Mouse (Mus musculus) limb, embryonic 14.5 days (tissue): Measurements from ENCODE around the gene Car15. TPM values are rescaled to one million over a fixed set of nuclear protein-coding genes. Genes with fewer than 3 reads are reported as not detected.

ENCODE experiments used
- ATAC-seq: fragments of 200-750 bp; cut with Nextera tagmentation; 2 replicates; pipeline ENCODE4 v1.8.0; 2017; ENCODE audit warnings: low read depth, moderate number of reproducible peaks, moderate TSS enrichment; ENCODE audit not compliant: low FRiP score
- DNase-seq: peaks from one replicate; pipeline ENCODE4 v3.0.0-alpha.2; 2015; ENCODE audit warnings: low spot score
- H3K27ac ChIP-seq: fragments of 300-500 bp; sonication (generic); replicated peaks from 2 replicates; pipeline ENCODE4 v1.5.1; 2014; ENCODE audit warnings: low read depth, mild to moderate bottlenecking, low read length, moderate library complexity, mixed read lengths
- H3K27me3 ChIP-seq: fragments of 300-500 bp; sonication (generic); 2 replicates; pipeline ENCODE4 v1.6.1; 2014; ENCODE audit warnings: low read length, mixed read lengths; ENCODE audit not compliant: control insufficient read depth, insufficient read depth
- H3K36me3 ChIP-seq: fragments of 300-500 bp; sonication (generic); 2 replicates; pipeline ENCODE4 v1.6.1; 2014; ENCODE audit warnings: mild to moderate bottlenecking, low read length, moderate library complexity, mixed read lengths; ENCODE audit not compliant: control insufficient read depth, insufficient read depth
- H3K4me1 ChIP-seq: fragments of 300-500 bp; sonication (generic); 2 replicates; pipeline ENCODE4 v1.6.1; 2014; ENCODE audit warnings: antibody characterized with exemption, low read length, mixed read lengths; ENCODE audit not compliant: control insufficient read depth, insufficient read depth
- H3K4me2 ChIP-seq: fragments of 300-500 bp; sonication (generic); replicated peaks from 2 replicates; pipeline ENCODE4 v1.6.1; 2014; ENCODE audit warnings: low read depth, mild to moderate bottlenecking, low read length, moderate library complexity; ENCODE audit not compliant: severe bottlenecking
- H3K4me3 ChIP-seq: fragments of 300-500 bp; sonication (generic); replicated peaks from 2 replicates; pipeline ENCODE4 v1.5.1; 2014; ENCODE audit warnings: low read length
- H3K9ac ChIP-seq: fragments of 300-500 bp; sonication (generic); 2 replicates; pipeline ENCODE4 v1.6.1; 2014; ENCODE audit warnings: mild to moderate bottlenecking, low read depth, low read length, moderate library complexity; ENCODE audit not compliant: severe bottlenecking
- H3K9me3 ChIP-seq: fragments of 300-500 bp; sonication (generic); 2 replicates; pipeline ENCODE4 v1.6.1; 2016; ENCODE audit warnings: low read length; ENCODE audit not compliant: control insufficient read depth
- POLR2A ChIP-seq: fragments of 200-500 bp; IDR thresholded peaks from 2 replicates; pipeline ENCODE4 v1.8.0; 2012; ENCODE audit warnings: inconsistent platforms, mild to moderate bottlenecking, moderate library complexity, borderline replicate concordance; ENCODE audit not compliant: insufficient read depth, insufficient read length; ENCODE audit errors: extremely low read depth
- WGBS: fragments of 180-500 bp; shearing (Covaris S2); extraction: QIAGEN DNeasy Blood & Tissue Kit; methylation state at CpG from one replicate; pipeline ENCODE4 v1.1.7; 2014; 5-methylcytosine and 5-hydroxymethylcytosine counted together
- polyA plus RNA-seq, 2 experiments: library from polyadenylated mRNA; depleted of rRNA in 1 of 2; stranded (reverse) in 1 of 2; unstranded in 1 of 2; fragments of >200 nt; fragmentation: Nextera tagmentation in 1 of 2; extraction: Ambion mirVana in 1 of 2; gene quantifications; 2 replicates each; pipeline versions ENCODE4 v1.2.1 to v1.2.3; 2012 to 2014

Gene Car15
- polyA plus RNA-seq, 2 experiments = 3.2 to 8.6 TPM

GRCm38 (mm10) chr16:17828867-17829266 is 9.3 kb downstream of the Car15 start:
- Histone ChIP-seq H3K9me3 (no peaks in the 10 kb centered on the region), H3K27me3 (0 out of 2 replicates have a peak, but pooled peaks cover 9% of the 10 kb centered on the region), H3K4me1 (peaks cover 7% of the 10 kb centered on the region), H3K4me2 (no peak overlapping the region), H3K9ac (no peak overlapping the region), H3K27ac (no peak overlapping the region), H3K4me3 (no peak overlapping the region), H3K36me3 (no peaks in the 10 kb centered on the region)
- ATAC-seq = no peak
- WGBS = 19% methylated on average over 3 of the region's 3 CpGs
- no peak for DNase-seq
- TF ChIP-seq POLR2A = no peak

- 83% methylated on average over 2 of the region's 2 CpGs for WGBS
- H3K36me3 ChIP-seq = no peaks in the 10 kb centered on the region
- H3K4me1 ChIP-seq = peaks cover 6% of the 10 kb centered on the region
- no peak overlapping the region for H3K9ac ChIP-seq
- H3K27me3 ChIP-seq = 0 out of 2 replicates have a peak, but pooled peaks cover 7% of the 10 kb centered on the region
- H3K9me3 ChIP-seq = no peaks in the 10 kb centered on the region
- no peak for DNase-seq
- TF ChIP-seq POLR2A = no peak
- no peak overlapping the region for H3K27ac ChIP-seq
- no peak for ATAC-seq
- no peak overlapping the region for H3K4me2 ChIP-seq
- H3K4me3 ChIP-seq = no peak overlapping the region
Observed at GRCm38 (mm10) chr16:17828229-17828628, 9.9 kb downstream of the Car15 start.

- H3K4me1 ChIP-seq = no peaks in the 10 kb centered on the region
Observed at GRCm38 (mm10) chr16:17826500-17826899, 11.7 kb downstream of the Car15 start.

GRCm38 (mm10) chr16:17816528-17816927 is 21.6 kb downstream of the Car15 start:
- no peak overlapping the region for H3K4me3 ChIP-seq
- ATAC-seq (no peak), DNase-seq (no peak)
- peaks cover 8% of the 10 kb centered on the region for H3K4me1 ChIP-seq
- no peak for TF ChIP-seq POLR2A
- no peaks in the 10 kb centered on the region for H3K36me3 ChIP-seq
- no peak overlapping the region for H3K27ac ChIP-seq
- H3K4me2 ChIP-seq = no peak overlapping the region
- H3K9ac ChIP-seq = peak overlapping the region; percentile 74; the same call in 1 of the 2 replicates
- no peaks in the 10 kb centered on the region for H3K27me3 ChIP-seq
- WGBS = 72% methylated on average over 8 of the region's 8 CpGs
- no peaks in the 10 kb centered on the region for H3K9me3 ChIP-seq

More at GRCm38 (mm10) chr16:17826500-17826899, 11.7 kb downstream of the Car15 start:
- H3K9ac ChIP-seq = no peak overlapping the region
- no peak overlapping the region for H3K4me3 ChIP-seq
- ATAC-seq (no peak), DNase-seq (no peak)
- H3K27ac ChIP-seq = no peak overlapping the region
- no peak for TF ChIP-seq POLR2A
- no peaks in the 10 kb centered on the region for H3K9me3 ChIP-seq
- H3K36me3 ChIP-seq = no peaks in the 10 kb centered on the region
- H3K4me2 ChIP-seq = no peak overlapping the region
- no peaks in the 10 kb centered on the region for H3K27me3 ChIP-seq
- WGBS = 86% methylated on average over 2 of the region's 2 CpGs

GRCm38 (mm10) chr16:17815411-17816402 is 22.5 kb downstream of the Car15 start:
- no peak; the same call in 1 of the 2 replicates for TF ChIP-seq POLR2A
- Histone ChIP-seq H3K27me3 (no peaks in the 10 kb centered on the region), H3K9me3 (no peaks in the 10 kb centered on the region), H3K4me1 (peaks cover 12% of the 10 kb centered on the region), H3K9ac (peak overlapping the region; percentile 74), H3K27ac (peak overlapping the region; percentile 69), H3K4me3 (peak overlapping the region; percentile 51), H3K36me3 (no peaks in the 10 kb centered on the region), H3K4me2 (peak overlapping the region; percentile 77)
- ATAC-seq (peak; percentile 86), DNase-seq (peak; percentile 71)
- WGBS = 2% methylated on average over 59 of the region's 63 CpGs
